Mouse (Mus musculus): ENCODE measurements around the gene Sf3a1. TPM values are rescaled to one million over a fixed set of nuclear protein-coding genes. Genes with fewer than 3 reads are reported as not detected.

Sf3a1 gene
- polyA plus RNA-seq (2012; rRNA removed; ENCODE audit: low replicate concordance) = 15.5 and 41.9 TPM in 2 replicates

GRCm38 (mm10) chr11:4159808-4160708, at the start of gene Sf3a1, which contains the start of gene Ccdc157:
Gene Sf3a1, plus strand, starts transcription at chr11:4160350.
Gene Ccdc157, minus strand, starts transcription at chr11:4160293.

DNA sequence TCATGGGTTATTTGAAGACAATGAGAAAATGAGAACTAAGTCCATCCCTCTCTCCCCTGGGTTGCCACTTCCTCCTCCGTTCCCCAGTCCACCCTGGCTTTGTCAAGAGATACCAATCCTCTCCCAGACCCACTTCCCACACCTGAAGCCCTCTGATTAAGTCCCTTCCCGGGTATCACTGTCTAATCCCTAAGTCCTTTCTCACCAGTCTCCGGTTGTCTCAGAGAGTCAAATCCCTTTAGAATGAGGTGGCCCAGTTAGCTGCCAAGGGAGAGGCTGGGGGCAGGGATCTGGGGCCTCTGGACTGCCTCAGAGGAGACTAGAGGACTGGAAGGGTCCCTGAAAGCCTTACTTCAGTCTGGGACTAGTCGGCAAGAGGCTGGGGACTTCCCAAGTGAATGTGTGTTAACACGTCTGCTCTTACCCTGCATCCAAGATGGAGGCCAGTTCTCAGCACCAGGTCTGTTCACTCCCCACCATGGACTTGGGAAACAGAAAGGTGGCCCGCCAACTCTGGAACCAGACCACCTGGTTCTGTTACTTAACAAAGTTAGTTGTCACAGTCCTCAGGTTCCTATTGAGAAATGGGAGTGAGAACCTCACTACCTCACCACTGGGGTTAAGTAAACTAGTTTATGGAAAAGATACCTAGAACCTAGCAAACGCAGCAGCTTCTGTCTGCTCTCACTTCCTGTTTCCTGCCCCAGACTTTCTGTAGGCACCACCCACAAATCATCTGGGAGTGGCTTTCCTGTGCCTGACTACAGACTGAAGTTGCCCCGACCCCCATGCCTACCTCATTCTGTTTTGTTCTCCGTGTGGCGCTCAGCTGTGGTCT, 37.2 kb upstream of the Sf3a1 start, which contains the start of gene Sec14l2:
Gene Sec14l2 (minus strand): TSS at position 674 of the 838 bp plus-strand sequence.

DNA sequence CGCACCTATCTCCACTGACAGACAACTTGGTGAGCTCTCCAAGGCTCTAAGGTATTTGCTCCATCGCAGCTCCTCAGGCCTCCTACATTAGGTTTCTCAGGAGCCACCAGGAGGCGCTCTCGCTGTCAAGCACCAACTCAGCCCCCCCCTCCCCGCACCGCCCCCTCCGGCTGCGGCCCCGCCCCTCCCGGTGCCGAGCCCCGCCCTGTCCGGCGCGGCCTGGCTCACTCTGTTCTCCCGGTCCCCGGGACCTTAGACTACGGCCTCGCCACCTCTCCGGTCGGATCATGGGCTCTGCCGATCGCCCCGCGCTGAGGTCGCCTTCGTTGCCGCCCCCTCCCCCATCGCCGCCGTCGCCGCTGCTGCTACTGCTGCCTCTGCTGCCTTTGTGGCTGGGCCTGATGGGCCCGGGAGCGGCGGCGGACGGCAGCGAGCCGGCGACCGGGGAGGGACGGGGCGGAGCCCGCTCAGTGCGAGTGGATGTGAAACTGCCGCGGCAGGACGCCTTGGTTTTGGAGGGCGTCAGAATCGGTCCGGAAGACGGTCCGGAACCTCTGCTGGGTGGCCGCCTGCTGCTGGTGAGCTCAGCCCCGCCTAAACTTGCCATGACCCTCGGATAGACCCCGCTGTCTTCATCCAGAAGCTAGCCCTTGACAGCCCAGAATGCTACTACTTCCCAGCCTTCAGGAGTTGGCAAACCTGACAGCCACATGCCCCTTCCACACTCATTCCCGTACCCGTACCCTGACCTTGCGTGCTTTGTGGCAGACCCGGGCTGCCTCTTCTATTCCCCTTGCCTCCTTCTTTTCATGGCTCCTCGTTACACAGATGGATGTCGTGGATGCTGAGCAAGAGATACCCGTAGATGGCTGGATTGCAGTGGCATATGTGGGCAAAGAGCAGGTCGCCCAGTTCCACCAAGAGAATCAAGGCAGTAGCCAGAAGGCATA, 24.9 kb upstream of the Sf3a1 start, which contains the start of gene Rnf215:
Gene Rnf215 (plus strand): TSS at position 217 of the 950 bp plus-strand sequence.

DNA sequence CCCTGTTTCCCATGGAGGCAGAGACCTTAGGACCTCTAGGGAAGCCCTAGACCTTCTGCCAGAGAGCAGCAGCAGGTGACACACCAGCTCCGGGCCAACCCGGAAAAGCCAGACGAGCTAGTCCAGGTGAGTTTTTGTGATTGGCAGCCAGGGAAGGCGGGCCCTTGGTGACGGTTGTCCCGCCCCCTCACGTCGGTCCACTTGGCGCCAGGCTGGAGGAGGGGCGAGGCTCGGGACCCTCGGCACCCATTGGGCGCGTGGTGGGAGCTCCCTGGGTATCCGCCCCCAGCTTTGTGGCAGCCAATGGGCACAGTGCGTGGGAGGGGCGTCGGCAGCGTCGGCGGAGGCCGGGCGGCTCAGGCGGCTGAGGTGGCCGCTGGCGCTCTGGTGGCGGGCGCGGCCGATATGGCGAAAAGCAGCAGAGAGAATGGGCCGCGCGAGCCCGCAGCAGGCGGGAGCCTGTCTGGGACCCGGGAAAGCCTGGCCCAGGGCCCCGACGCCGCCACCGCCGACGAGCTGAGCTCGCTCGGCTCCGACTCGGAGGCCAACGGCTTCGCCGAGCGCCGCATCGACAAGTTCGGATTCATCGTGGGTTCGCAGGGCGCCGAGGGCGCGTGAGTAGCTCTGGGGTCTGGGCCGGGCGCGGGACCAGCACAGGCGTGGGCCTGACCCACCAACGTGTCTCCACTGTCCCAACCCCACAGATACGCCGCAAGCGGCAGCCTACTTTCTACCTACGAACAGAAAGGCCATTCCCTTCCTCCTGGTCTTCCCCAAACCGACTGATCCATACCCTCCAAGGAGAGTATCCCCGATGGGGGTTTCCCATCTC, 26.6 kb downstream of the Sf3a1 start, which contains the start of gene Tbc1d10a:
Gene Tbc1d10a (plus strand): TSS at position 304 of the 832 bp plus-strand sequence.

GRCm38 (mm10) chr11:4217914-4218629, 57.9 kb downstream of the Sf3a1 start, which contains the start of gene Castor1:
Gene Castor1, plus strand, starts transcription at chr11:4218225.

Other genes with a start within 250 kb of the Sf3a1 start
- gene Slc35e4, start 245.7 kb upstream of the Sf3a1 start, polyA plus RNA-seq (2012; rRNA removed; ENCODE audit: low replicate concordance) = 14.7 and 14.8 TPM in 2 replicates
- 208 and 346 TPM in 2 replicates for gene Tcn2, start 228.2 kb upstream of the Sf3a1 start, polyA plus RNA-seq (2012; rRNA removed; ENCODE audit: low replicate concordance)
- gene Pes1, start 196.4 kb upstream of the Sf3a1 start, polyA plus RNA-seq (2012; rRNA removed; ENCODE audit: low replicate concordance) = 37.2 and 61.0 TPM in 2 replicates
- not detected in 2 replicates for gene 4930556J24Rik, start 183.6 kb upstream of the Sf3a1 start, polyA plus RNA-seq (2012; rRNA removed; ENCODE audit: low replicate concordance)
- 0.49 and 10.0 TPM in 2 replicates for gene Gal3st1, start 176.7 kb upstream of the Sf3a1 start, polyA plus RNA-seq (2012; rRNA removed; ENCODE audit: low replicate concordance)
- 0.58 and 1.5 TPM in 2 replicates for gene Sec14l4, start 128.9 kb upstream of the Sf3a1 start, polyA plus RNA-seq (2012; rRNA removed; ENCODE audit: low replicate concordance)
- gene Sec14l3, start 95.5 kb upstream of the Sf3a1 start, polyA plus RNA-seq (2012; rRNA removed; ENCODE audit: low replicate concordance) = 0.07 TPM in 1 of 2 replicates, not detected in the other
- gene Mtfp1, start 64.9 kb upstream of the Sf3a1 start, polyA plus RNA-seq (2012; rRNA removed; ENCODE audit: low replicate concordance) = 13.4 and 16.3 TPM in 2 replicates
- 1.0 and 1.6 TPM in 2 replicates for gene Sec14l2, start 36.9 kb upstream of the Sf3a1 start, polyA plus RNA-seq (2012; rRNA removed; ENCODE audit: low replicate concordance)
- 37.3 and 38.1 TPM in 2 replicates for gene Rnf215, start 25.1 kb upstream of the Sf3a1 start, polyA plus RNA-seq (2012; rRNA removed; ENCODE audit: low replicate concordance)
- gene Ccdc157, start 57 bp upstream of the Sf3a1 start, polyA plus RNA-seq (2012; rRNA removed; ENCODE audit: low replicate concordance) = 11.2 and 17.5 TPM in 2 replicates
- gene Tbc1d10a, start 26.4 kb downstream of the Sf3a1 start, polyA plus RNA-seq (2012; rRNA removed; ENCODE audit: low replicate concordance) = 40.4 and 54.8 TPM in 2 replicates
- 14.6 and 53.9 TPM in 2 replicates for gene Castor1, start 57.9 kb downstream of the Sf3a1 start, polyA plus RNA-seq (2012; rRNA removed; ENCODE audit: low replicate concordance)
- 0.43 and 0.66 TPM in 2 replicates for gene Osm, start 76.1 kb downstream of the Sf3a1 start, polyA plus RNA-seq (2012; rRNA removed; ENCODE audit: low replicate concordance)
- gene Lif, start 97.2 kb downstream of the Sf3a1 start, polyA plus RNA-seq (2012; rRNA removed; ENCODE audit: low replicate concordance) = 1.9 and 5.8 TPM in 2 replicates

All from subcutaneous adipose tissue, adult 2 months (tissue).